Mouse (Mus musculus) megakaryocyte, embryonic 14.5 days (primary cell): ENCODE data around the gene Hp1bp3. TPM values are rescaled to one million over a fixed set of nuclear protein-coding genes. Genes with fewer than 3 reads are reported as not detected.
A peak's percentile ranks its signal among the peaks of the same experiment; 100 is the strongest.

Source experiments
- H3K27me3 ChIP-seq: replicated peaks from 2 replicates; pipeline ENCODE3; 2012; ENCODE audit warnings: inconsistent platforms
- H3K36me3 ChIP-seq: replicated peaks from 2 replicates; pipeline ENCODE3; 2012; ENCODE audit warnings: low read length, inconsistent platforms, mixed read lengths
- H3K4me1 ChIP-seq: 2 replicates; pipeline ENCODE4 v1.6.1; 2012; ENCODE audit warnings: inconsistent platforms
- H3K4me3 ChIP-seq: replicated peaks from 2 replicates; pipeline ENCODE3; 2012; ENCODE audit warnings: moderate library complexity, mild to moderate bottlenecking, inconsistent platforms
- H3K9me3 ChIP-seq: 2 replicates; pipeline ENCODE4 v1.6.1; 2012; ENCODE audit warnings: inconsistent platforms
- FLI1 ChIP-seq: IDR thresholded peaks from 2 replicates; pipeline ENCODE4 v1.6.1; 2012; ENCODE audit warnings: low read length, inconsistent platforms, mixed read lengths
- GATA1 ChIP-seq: IDR thresholded peaks from 3 replicates; pipeline ENCODE4 v1.6.1; 2012; ENCODE audit warnings: mixed read lengths, low read length, inconsistent platforms, borderline replicate concordance
- polyA plus RNA-seq: library from polyadenylated mRNA; stranded (reverse); fragments of >175 nt; gene quantifications from 2 replicates; pipeline ENCODE4 v1.2.3, GENCODE M21; 2012; ENCODE audit warnings: low replicate concordance; ENCODE audit not compliant: insufficient read depth

The Hp1bp3 gene
- polyA plus RNA-seq, 1 experiment, result 53.0 TPM

GRCm38 (mm10) chr4:138192561-138192960, 23.5 kb upstream of the Hp1bp3 start:
- TF ChIP-seq GATA1 (no peak), FLI1 (no peak)
- Histone ChIP-seq H3K4me3 (no peak overlapping the region), H3K27me3 (no peaks in the 10 kb centered on the region), H3K36me3 (peaks cover 98% of the 10 kb centered on the region), H3K4me1 (peaks cover 23% of the 10 kb centered on the region), H3K9me3 (no peaks in the 10 kb centered on the region)

DNA sequence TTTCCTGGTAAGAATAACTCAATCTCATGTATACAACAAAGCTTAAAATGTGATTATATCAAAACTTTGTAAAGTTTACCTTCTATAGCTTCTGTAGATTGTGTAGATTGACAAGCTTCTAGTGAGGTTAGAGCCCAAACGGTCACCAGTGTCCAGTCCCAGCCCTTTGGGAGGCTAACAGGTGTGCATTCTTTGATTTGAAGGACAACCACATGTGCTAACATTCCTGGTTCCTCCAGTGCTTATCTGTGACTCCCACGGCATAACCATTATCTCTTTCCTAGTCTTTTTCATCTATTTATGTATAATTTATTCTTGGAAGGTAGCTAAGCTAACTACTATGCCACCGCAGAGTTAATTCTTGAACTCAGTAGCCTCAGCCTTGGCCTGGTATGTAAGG, 15.3 kb upstream of the Hp1bp3 start:
- Histone ChIP-seq H3K4me1 (peaks cover 4% of the 10 kb centered on the region; the same call in 1 of the 2 replicates), H3K4me3 (no peak overlapping the region), H3K9me3 (no peaks in the 10 kb centered on the region), H3K27me3 (no peaks in the 10 kb centered on the region), H3K36me3 (peaks cover 97% of the 10 kb centered on the region)
- TF ChIP-seq GATA1 (no peak), FLI1 (no peak)

GRCm38 (mm10) chr4:138201696-138202095, 14.4 kb upstream of the Hp1bp3 start:
- peaks cover 95% of the 10 kb centered on the region for H3K36me3 ChIP-seq
- TF ChIP-seq FLI1, result no peak
- no peak for TF ChIP-seq GATA1
- H3K27me3 ChIP-seq, result no peaks in the 10 kb centered on the region
- 0 out of 2 replicates have a peak, but pooled peaks cover 3% of the 10 kb centered on the region for H3K4me1 ChIP-seq
- H3K9me3 ChIP-seq, result no peaks in the 10 kb centered on the region
- H3K4me3 ChIP-seq, result no peak overlapping the region

DNA sequence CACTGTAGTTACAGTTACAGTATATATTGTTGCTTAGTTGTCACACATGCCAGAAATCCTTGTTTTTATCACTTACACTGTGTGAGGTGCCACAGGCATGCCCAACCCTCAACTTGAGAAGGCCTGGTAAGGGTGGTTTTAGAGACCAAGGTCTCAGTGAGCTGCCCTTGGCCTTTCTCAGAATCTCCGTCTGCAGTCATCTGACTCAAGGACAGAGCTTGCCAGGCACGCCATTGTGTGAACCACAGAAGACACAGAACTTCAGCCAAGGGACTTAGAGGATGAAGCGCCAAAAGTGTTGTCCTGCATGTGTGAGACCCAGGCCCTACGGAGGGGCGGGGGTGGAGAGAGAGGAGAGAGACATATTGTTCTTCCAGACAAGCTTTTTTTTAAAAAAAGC, 6.0 kb upstream of the Hp1bp3 start:
- H3K4me1 ChIP-seq, result peaks cover 45% of the 10 kb centered on the region
- H3K36me3 ChIP-seq, result peaks cover 52% of the 10 kb centered on the region
- no peak overlapping the region for H3K4me3 ChIP-seq
- no peaks in the 10 kb centered on the region for H3K9me3 ChIP-seq
- H3K27me3 ChIP-seq, result no peaks in the 10 kb centered on the region
- TF ChIP-seq GATA1 (no peak), FLI1 (no peak)

GRCm38 (mm10) chr4:138213861-138214260, 2.2 kb upstream of the Hp1bp3 start:
- TF ChIP-seq FLI1, result no peak
- no peak for TF ChIP-seq GATA1
- peaks cover 24% of the 10 kb centered on the region for H3K36me3 ChIP-seq
- peak overlapping the region; percentile 47 for H3K4me3 ChIP-seq
- peaks cover 65% of the 10 kb centered on the region for H3K4me1 ChIP-seq
- H3K9me3 ChIP-seq, result no peaks in the 10 kb centered on the region
- H3K27me3 ChIP-seq, result no peaks in the 10 kb centered on the region

- no peaks in the 10 kb centered on the region for H3K27me3 ChIP-seq
- H3K9me3 ChIP-seq, result no peaks in the 10 kb centered on the region
- TF ChIP-seq FLI1 (no peak), GATA1 (no peak)
- H3K36me3 ChIP-seq, result peaks cover 22% of the 10 kb centered on the region
- peaks cover 71% of the 10 kb centered on the region for H3K4me1 ChIP-seq
- peak overlapping the region; percentile 99 for H3K4me3 ChIP-seq
These were observed 361 bp upstream of the Hp1bp3 start for GRCm38 (mm10) chr4:138215671-138216199.

DNA sequence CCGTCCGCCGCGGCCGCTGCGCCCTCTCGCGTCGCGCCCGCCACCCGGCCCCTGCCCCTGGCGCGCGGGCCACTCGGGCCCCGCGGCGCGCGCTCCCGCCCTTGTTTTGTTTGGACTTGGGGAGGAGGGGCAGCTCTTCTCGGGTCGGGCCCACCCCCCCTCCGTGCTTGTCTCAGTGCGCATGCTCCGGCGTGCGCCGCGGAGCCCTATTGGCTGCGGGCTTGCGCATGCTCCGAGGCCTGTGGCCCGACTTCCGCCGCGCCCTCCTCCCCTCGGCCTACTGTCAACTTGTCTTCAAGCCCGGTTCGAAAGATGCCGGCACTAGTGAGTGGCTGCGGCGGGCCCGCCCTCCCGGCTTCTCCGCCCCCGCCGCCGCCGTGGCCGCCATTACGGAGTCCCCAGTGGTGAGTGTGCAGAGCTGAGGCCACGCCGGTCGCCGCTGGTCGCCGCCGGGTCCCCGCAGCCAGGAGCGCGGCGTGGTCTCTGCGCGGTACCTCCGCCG, 846 bp downstream of the Hp1bp3 start:
- TF ChIP-seq GATA1 (no peak), FLI1 (no peak)
- H3K9me3 ChIP-seq, result no peaks in the 10 kb centered on the region
- peak overlapping the region; percentile 99 for H3K4me3 ChIP-seq
- H3K36me3 ChIP-seq, result peaks cover 32% of the 10 kb centered on the region
- peaks cover 78% of the 10 kb centered on the region for H3K4me1 ChIP-seq
- H3K27me3 ChIP-seq, result no peaks in the 10 kb centered on the region

GRCm38 (mm10) chr4:138217441-138217840, 1.3 kb downstream of the Hp1bp3 start:
- H3K4me3 ChIP-seq, result peak overlapping the region; percentile 99
- no peak for TF ChIP-seq GATA1
- no peak for TF ChIP-seq FLI1
- H3K4me1 ChIP-seq, result peaks cover 79% of the 10 kb centered on the region
- no peaks in the 10 kb centered on the region for H3K9me3 ChIP-seq
- H3K27me3 ChIP-seq, result no peaks in the 10 kb centered on the region
- H3K36me3 ChIP-seq, result peaks cover 37% of the 10 kb centered on the region

DNA sequence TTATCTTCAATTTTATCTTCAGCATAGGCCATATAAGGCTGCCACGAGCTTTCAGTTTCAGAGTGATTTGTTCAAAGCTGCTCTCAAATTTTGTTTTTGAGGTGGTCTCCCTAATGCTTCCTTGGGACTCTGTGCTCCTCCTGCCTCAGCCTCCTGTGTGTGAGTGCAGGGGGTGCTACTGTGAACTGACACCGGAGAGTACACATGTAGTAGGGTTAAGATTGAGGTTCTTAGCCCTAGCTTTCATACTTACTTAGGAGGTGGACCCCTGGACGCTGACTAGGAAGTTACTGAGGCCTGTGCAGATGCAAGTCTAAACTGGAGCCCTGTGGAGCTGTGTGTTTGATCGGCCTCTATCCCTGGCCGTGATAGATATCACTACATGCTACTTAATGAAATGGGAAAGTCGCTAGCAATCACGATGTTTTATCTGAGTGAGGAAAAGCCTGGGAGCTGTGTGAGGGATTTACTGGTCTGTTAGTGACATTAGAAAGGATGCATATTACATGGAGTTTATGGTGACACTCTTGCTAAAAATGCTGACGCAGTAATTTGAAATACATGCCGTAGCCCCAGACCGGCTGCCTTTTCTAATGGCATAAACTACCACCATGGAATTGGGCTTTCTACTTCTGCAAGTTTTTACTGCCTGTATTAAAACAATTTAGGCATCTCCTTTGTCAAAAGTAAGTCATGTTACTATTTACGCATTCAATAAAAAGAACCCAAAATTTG, 2.0 kb downstream of the Hp1bp3 start:
- H3K4me1 ChIP-seq, result peaks cover 81% of the 10 kb centered on the region
- H3K36me3 ChIP-seq, result peaks cover 44% of the 10 kb centered on the region
- TF ChIP-seq FLI1, result no peak
- no peak for TF ChIP-seq GATA1
- H3K4me3 ChIP-seq, result peak overlapping the region; percentile 99
- no peaks in the 10 kb centered on the region for H3K27me3 ChIP-seq
- H3K9me3 ChIP-seq, result no peaks in the 10 kb centered on the region

- TF ChIP-seq FLI1 (no peak), GATA1 (no peak)
- H3K36me3 ChIP-seq, result peaks cover 56% of the 10 kb centered on the region
- H3K4me3 ChIP-seq, result peak overlapping the region; percentile 99
- H3K27me3 ChIP-seq, result no peaks in the 10 kb centered on the region
- H3K4me1 ChIP-seq, result peaks cover 81% of the 10 kb centered on the region
- H3K9me3 ChIP-seq, result no peaks in the 10 kb centered on the region
These were observed 3.2 kb downstream of the Hp1bp3 start for GRCm38 (mm10) chr4:138219331-138219730.
